Mouse (Mus musculus) kidney, adult 2 months (tissue): ENCODE measurements around the gene Sall1. TPM values are rescaled to one million over a fixed set of nuclear protein-coding genes. Genes with fewer than 3 reads are reported as not detected.

Experiments
- DNase-seq: peaks from one replicate; pipeline ENCODE4 v3.0.0; 2021
- H3K27ac ChIP-seq: fragments of 200-500 bp; 2 replicates; pipeline ENCODE4 v1.5.1; 2012; ENCODE audit warnings: low read depth, low read length, control low read depth, inconsistent platforms; ENCODE audit not compliant: insufficient read depth
- H3K27me3 ChIP-seq: fragments of 200-500 bp; replicated peaks from 2 replicates; pipeline ENCODE4 v1.6.1; 2012; ENCODE audit warnings: mild to moderate bottlenecking, moderate library complexity, low read length, inconsistent platforms; ENCODE audit not compliant: control insufficient read depth, insufficient read depth
- H3K36me3 ChIP-seq: fragments of 200-500 bp; 2 replicates; pipeline ENCODE4 v1.6.1; 2012; ENCODE audit warnings: mild to moderate bottlenecking, moderate library complexity, low read length, inconsistent platforms; ENCODE audit not compliant: control insufficient read depth, insufficient read depth
- H3K4me1 ChIP-seq: fragments of 200-500 bp; 2 replicates; pipeline ENCODE4 v1.6.1; 2011; ENCODE audit warnings: low read length; ENCODE audit not compliant: control insufficient read depth, insufficient read depth
- H3K4me3 ChIP-seq: fragments of 200-500 bp; 2 replicates; pipeline ENCODE4 v1.5.1; 2011; ENCODE audit warnings: mild to moderate bottlenecking, low read depth, low read length, control low read depth; ENCODE audit not compliant: insufficient read depth
- CTCF ChIP-seq: fragments of 200-500 bp; conservative IDR thresholded peaks from 2 replicates; pipeline ENCODE4 v1.5.1; 2011; ENCODE audit warnings: low read depth, mild to moderate bottlenecking, control low read depth, low read length, moderate library complexity, mixed read lengths; ENCODE audit not compliant: insufficient read depth, insufficient read length
- POLR2A ChIP-seq: fragments of 200-500 bp; IDR thresholded peaks from one replicate; pipeline ENCODE4 v1.6.1; 2011; ENCODE audit warnings: low read depth, low read length, control low read depth
- WGBS: fragments of 180-500 bp; shearing (Covaris S2); methylation state at CpG from one replicate; pipeline ENCODE4 v1.1.7; 2018; 5-methylcytosine and 5-hydroxymethylcytosine counted together
- polyA plus RNA-seq: library from polyadenylated mRNA; depleted of rRNA; stranded (reverse); fragments of >200 nt; gene quantifications from 2 replicates; pipeline ENCODE4 v1.2.3, GENCODE M21; 2012

Sall1 gene
- polyA plus RNA-seq, 1 experiment: 26.0 TPM

GRCm38 (mm10) chr8:89012024-89012712 is 31.8 kb downstream of the Sall1 start:
- Histone ChIP-seq H3K27ac (peak overlapping the region; percentile 98), H3K36me3 (no peaks in the 10 kb centered on the region), H3K27me3 (no peaks in the 10 kb centered on the region), H3K4me1 (peaks cover 24% of the 10 kb centered on the region; the same call in 1 of the 2 replicates), H3K4me3 (no peak overlapping the region)
- 27% methylated on average over 12 of the region's 12 CpGs for WGBS
- TF ChIP-seq POLR2A (no peak), CTCF (no peak)
- DNase-seq: peak; percentile 47

- 69% methylated on average over 5 of the region's 7 CpGs for WGBS
- Histone ChIP-seq H3K4me3 (no peak overlapping the region), H3K4me1 (peaks cover 12% of the 10 kb centered on the region; the same call in 1 of the 2 replicates), H3K27me3 (no peaks in the 10 kb centered on the region), H3K36me3 (no peaks in the 10 kb centered on the region), H3K27ac (no peak overlapping the region)
- no peak for TF ChIP-seq CTCF
- no peak for DNase-seq
These were observed 35.2 kb downstream of the Sall1 start for GRCm38 (mm10) chr8:89008784-89009183.

GRCm38 (mm10) chr8:89007114-89007513 is 36.8 kb downstream of the Sall1 start:
- TF ChIP-seq POLR2A (no peak), CTCF (no peak)
- no peak overlapping the region for H3K4me3 ChIP-seq
- no peak overlapping the region for H3K27ac ChIP-seq
- H3K27me3 ChIP-seq: no peaks in the 10 kb centered on the region
- DNase-seq: peak; percentile 46
- no peaks in the 10 kb centered on the region for H3K36me3 ChIP-seq
- peaks cover 10% of the 10 kb centered on the region; the same call in 1 of the 2 replicates for H3K4me1 ChIP-seq
- 5% methylated on average over 8 of the region's 8 CpGs for WGBS

- under 1% methylated on average over 34 of the region's 34 CpGs for WGBS
These were observed 37.5 kb downstream of the Sall1 start for GRCm38 (mm10) chr8:89006426-89006825.

GRCm38 (mm10) chr8:89005797-89006196 is 38.2 kb downstream of the Sall1 start:
- Histone ChIP-seq H3K27me3 (no peaks in the 10 kb centered on the region), H3K36me3 (no peaks in the 10 kb centered on the region), H3K4me1 (peaks cover 6% of the 10 kb centered on the region; the same call in 1 of the 2 replicates), H3K27ac (no peak overlapping the region), H3K4me3 (no peak overlapping the region)
- no peak for DNase-seq
- 53% methylated on average over 11 of the region's 11 CpGs for WGBS
- no peak for TF ChIP-seq CTCF
- no peak for TF ChIP-seq POLR2A

More at GRCm38 (mm10) chr8:89006426-89006825, 37.5 kb downstream of the Sall1 start:
- peak overlapping the region; percentile 80 for H3K27ac ChIP-seq
- peak overlapping the region; percentile 61 for H3K4me3 ChIP-seq
- H3K27me3 ChIP-seq: no peaks in the 10 kb centered on the region
- DNase-seq: peak; percentile 64
- TF ChIP-seq CTCF (no peak), POLR2A (no peak)
- peaks cover 6% of the 10 kb centered on the region; the same call in 1 of the 2 replicates for H3K4me1 ChIP-seq
- no peaks in the 10 kb centered on the region for H3K36me3 ChIP-seq

- no peak overlapping the region for H3K27ac ChIP-seq
- no peaks in the 10 kb centered on the region for H3K36me3 ChIP-seq
- H3K4me3 ChIP-seq: no peak overlapping the region
- H3K4me1 ChIP-seq: peaks cover 6% of the 10 kb centered on the region; the same call in 1 of the 2 replicates
- 26% methylated on average over 2 of the region's 2 CpGs for WGBS
- TF ChIP-seq CTCF (no peak), POLR2A (no peak)
- DNase-seq: peak; percentile 86
- no peaks in the 10 kb centered on the region for H3K27me3 ChIP-seq
These were observed 39.9 kb downstream of the Sall1 start for GRCm38 (mm10) chr8:89004041-89004440.

- H3K27ac ChIP-seq: peak overlapping the region; percentile 84
- WGBS: 29% methylated on average over 8 of the region's 8 CpGs
- TF ChIP-seq POLR2A: no peak
- no peak for TF ChIP-seq CTCF
These were observed 40.5 kb downstream of the Sall1 start for GRCm38 (mm10) chr8:89003336-89003896.

More at GRCm38 (mm10) chr8:89003336-89003896, 40.5 kb downstream of the Sall1 start:
- Histone ChIP-seq H3K4me3 (no peak overlapping the region), H3K27me3 (no peaks in the 10 kb centered on the region), H3K36me3 (no peaks in the 10 kb centered on the region), H3K4me1 (peaks cover 6% of the 10 kb centered on the region; the same call in 1 of the 2 replicates)
- peak; percentile 31 for DNase-seq
